Mouse (Mus musculus): ENCODE data around the gene H2-M10.2.

Gene H2-M10.2

GRCm38 (mm10) chr17:36286390-36286789 lies at the start of gene H2-M10.2:
Gene H2-M10.2, minus strand, starts transcription at chr17:36286490.
- no peak for DNase-seq

- no peak for DNase-seq
Observed at GRCm38 (mm10) chr17:36326055-36326454, 39.8 kb upstream of the H2-M10.2 start, which contains the start of gene H2-M10.1. Gene H2-M10.1, minus strand, starts transcription at chr17:36326155.

- no peak for DNase-seq
Observed at GRCm38 (mm10) chr17:36315689-36316253, 29.5 kb upstream of the H2-M10.2 start.

- peak; percentile 62 to 64 for DNase-seq
Observed at GRCm38 (mm10) chr17:36315041-36315688, 28.9 kb upstream of the H2-M10.2 start.

- peak; percentile 21 to 28 for DNase-seq
Observed at GRCm38 (mm10) chr17:36314511-36314910, 28.2 kb upstream of the H2-M10.2 start.

GRCm38 (mm10) chr17:36309293-36309692 lies 23.0 kb upstream of the H2-M10.2 start:
- DNase-seq, result no peak

- peak; percentile 73 to 76 for DNase-seq
Observed at GRCm38 (mm10) chr17:36308855-36309254, 22.6 kb upstream of the H2-M10.2 start.

- DNase-seq, result no peak
Observed at GRCm38 (mm10) chr17:36281521-36282245, 4.6 kb downstream of the H2-M10.2 start.

- no peak for DNase-seq
Observed at GRCm38 (mm10) chr17:36274776-36275175, 11.5 kb downstream of the H2-M10.2 start.

- no peak for DNase-seq
Observed at GRCm38 (mm10) chr17:36273796-36274195, 12.5 kb downstream of the H2-M10.2 start.

GRCm38 (mm10) chr17:36272643-36273366 lies 13.5 kb downstream of the H2-M10.2 start:
- no peak for DNase-seq

- peak; percentile 83 to 93 for DNase-seq
Observed at GRCm38 (mm10) chr17:36271586-36272256, 14.6 kb downstream of the H2-M10.2 start, which contains the start of gene Trim39. Gene Trim39, minus strand, starts transcription at chr17:36272247.

- DNase-seq, result peak; percentile 91 to 95
Observed at GRCm38 (mm10) chr17:36270956-36271585, 15.2 kb downstream of the H2-M10.2 start.

- DNase-seq, result peak; percentile 79 to 85
Observed at GRCm38 (mm10) chr17:36265834-36266233, 20.5 kb downstream of the H2-M10.2 start.

- no peak for DNase-seq
Observed at GRCm38 (mm10) chr17:36264273-36264925, 21.9 kb downstream of the H2-M10.2 start.

GRCm38 (mm10) chr17:36261511-36262166 lies 24.7 kb downstream of the H2-M10.2 start:
- no peak for DNase-seq

- DNase-seq, result no peak
Observed at GRCm38 (mm10) chr17:36257969-36258368, 28.3 kb downstream of the H2-M10.2 start, which contains the start of gene Rpp21. Gene Rpp21, minus strand, starts transcription at chr17:36258069.

GRCm38 (mm10) chr17:36257241-36257947 lies 28.9 kb downstream of the H2-M10.2 start:
- peak; percentile 77 to 78 for DNase-seq

- DNase-seq, result no peak
Observed at GRCm38 (mm10) chr17:36253087-36253600, 33.1 kb downstream of the H2-M10.2 start.

Data from B cell, adult 2 months (primary cell).